Mouse (Mus musculus) embryonic facial prominence, embryonic 10.5 days (tissue): ENCODE data around the gene Ahnak2. TPM values are rescaled to one million over a fixed set of nuclear protein-coding genes. Genes with fewer than 3 reads are reported as not detected.

Experiments used
- DNase-seq: peaks from one replicate; pipeline ENCODE4 v3.0.0-alpha.2; 2017; ENCODE audit warnings: low spot score
- H3K27ac ChIP-seq: fragments of 300-500 bp; sonication (generic); replicated peaks from 2 replicates; pipeline ENCODE4 v1.5.1; 2016; ENCODE audit warnings: mild to moderate bottlenecking
- H3K27me3 ChIP-seq: fragments of 300-500 bp; sonication (generic); replicated peaks from 2 replicates; pipeline ENCODE4 v1.6.1; 2016; ENCODE audit warnings: low read depth, mild to moderate bottlenecking; ENCODE audit not compliant: poor library complexity, severe bottlenecking
- H3K36me3 ChIP-seq: fragments of 300-500 bp; sonication (generic); replicated peaks from 2 replicates; pipeline ENCODE4 v1.6.1; 2016; ENCODE audit warnings: mild to moderate bottlenecking, moderate library complexity
- H3K4me1 ChIP-seq: fragments of 300-500 bp; sonication (generic); 2 replicates; pipeline ENCODE4 v1.6.1; 2016
- H3K4me3 ChIP-seq: fragments of 300-500 bp; sonication (generic); 2 replicates; pipeline ENCODE4 v1.5.1; 2016; ENCODE audit warnings: mild to moderate bottlenecking, moderate library complexity
- H3K9me3 ChIP-seq: fragments of 300-500 bp; sonication (generic); 2 replicates; pipeline ENCODE4 v1.6.1; 2016; ENCODE audit warnings: mild to moderate bottlenecking
- whole genome bisulfite sequencing: fragments of 180-500 bp; shearing (Covaris S2); methylation state at CpG from one replicate; pipeline ENCODE4 v1.1.7; 2016; 5-methylcytosine and 5-hydroxymethylcytosine counted together
- polyA plus RNA-seq: library from polyadenylated mRNA; unstranded; fragments of >200 nt; fragmentation: Nextera tagmentation; extraction: Ambion mirVana; gene quantifications from 2 replicates; pipeline ENCODE4 v1.2.1, GENCODE M21; 2016

Gene Ahnak2
- polyA plus RNA-seq, 1 experiment from 2014 or later = 0.20 TPM

DNA sequence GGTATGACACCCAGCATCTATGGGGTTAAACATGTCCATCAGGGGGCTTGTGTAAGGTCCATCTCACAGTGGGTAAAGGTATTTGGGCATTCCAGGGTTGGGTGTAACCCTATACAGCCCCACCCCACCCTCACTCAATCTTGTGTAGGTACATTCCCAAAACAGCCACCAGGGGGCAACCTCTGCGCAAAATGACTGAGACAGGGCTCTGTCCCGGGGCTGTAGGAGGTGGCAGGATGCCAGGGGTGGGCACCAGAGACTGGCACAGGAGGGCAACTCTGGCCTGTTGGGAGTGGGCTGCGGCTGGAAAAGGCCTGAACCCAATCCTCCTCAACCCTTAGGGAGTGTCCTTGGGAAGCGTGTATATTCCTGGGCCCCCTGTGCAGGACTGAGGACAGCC, 2.0 kb downstream of the Ahnak2 start:
- peaks cover 50% of the 10 kb centered on the region for H3K4me1 ChIP-seq
- peak; percentile 78 for DNase-seq
- H3K27ac ChIP-seq = no peak overlapping the region
- H3K27me3 ChIP-seq = peaks cover 71% of the 10 kb centered on the region
- no peak overlapping the region for H3K4me3 ChIP-seq
- H3K9me3 ChIP-seq = no peaks in the 10 kb centered on the region
- H3K36me3 ChIP-seq = no peaks in the 10 kb centered on the region
- WGBS = 10% methylated on average over 4 of the region's 4 CpGs

DNA sequence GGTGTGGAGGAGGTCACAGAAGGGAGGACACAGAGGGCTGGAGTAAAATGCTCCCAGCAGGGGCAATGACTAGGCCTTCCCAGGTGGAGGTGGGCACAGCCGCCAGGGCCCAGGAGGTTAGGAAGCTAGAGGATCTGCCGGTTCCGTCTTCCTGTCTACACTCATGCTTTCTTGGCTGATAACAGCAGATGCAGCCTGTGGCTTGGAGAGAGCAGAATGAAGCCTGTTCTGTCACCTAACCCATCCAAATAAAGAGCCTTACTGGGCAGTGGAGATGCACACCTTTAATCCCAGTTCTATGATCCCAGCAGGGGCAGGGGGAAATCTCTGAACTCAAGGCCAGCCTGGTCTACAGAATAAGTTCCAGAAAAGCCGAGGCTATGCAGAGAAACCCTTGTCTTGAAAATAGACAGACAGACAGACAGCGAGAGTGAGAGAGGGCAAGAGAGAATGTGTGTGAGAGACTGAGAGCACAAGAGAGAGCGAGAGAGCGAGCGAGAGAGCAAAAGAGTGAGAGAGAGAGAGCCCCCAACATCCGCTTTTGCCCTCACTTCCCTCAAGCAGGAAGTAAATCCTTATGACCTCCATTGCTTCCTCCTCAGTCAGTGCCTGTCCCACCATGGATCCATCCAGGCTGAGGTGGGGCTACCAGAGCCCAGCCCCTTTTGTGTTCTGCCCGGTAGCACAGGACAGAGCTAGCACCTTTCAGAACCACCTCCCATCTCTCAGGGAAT, 3.1 kb downstream of the Ahnak2 start:
- H3K27me3 ChIP-seq = peaks cover 71% of the 10 kb centered on the region
- no peaks in the 10 kb centered on the region for H3K9me3 ChIP-seq
- H3K36me3 ChIP-seq = no peaks in the 10 kb centered on the region
- no peak for DNase-seq
- peaks cover 58% of the 10 kb centered on the region for H3K4me1 ChIP-seq
- H3K27ac ChIP-seq = no peak overlapping the region
- 80% methylated on average over 10 of the region's 10 CpGs for WGBS
- no peak overlapping the region for H3K4me3 ChIP-seq

DNA sequence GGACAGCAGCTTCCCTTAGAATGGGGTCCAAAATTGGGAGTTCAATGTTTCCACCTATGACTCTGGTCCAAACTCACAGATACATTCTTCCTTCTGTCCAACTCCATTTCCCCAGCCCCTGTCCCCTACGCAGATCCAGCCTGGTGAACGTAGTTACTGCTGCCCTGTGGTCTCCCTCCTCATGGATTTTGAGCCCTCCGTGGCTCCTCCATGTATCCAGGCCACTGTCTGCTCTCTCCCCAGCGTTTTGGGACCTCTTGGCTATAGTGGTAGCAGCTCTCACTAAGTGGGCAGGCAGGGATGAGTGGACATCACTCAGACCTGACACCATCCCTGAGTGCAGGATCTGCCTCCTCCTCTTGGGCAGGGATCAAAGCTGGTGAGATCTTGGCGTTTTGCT, 3.7 kb downstream of the Ahnak2 start:
- Histone ChIP-seq H3K4me1 (peaks cover 65% of the 10 kb centered on the region), H3K36me3 (no peaks in the 10 kb centered on the region), H3K4me3 (no peak overlapping the region), H3K27me3 (peaks cover 71% of the 10 kb centered on the region), H3K27ac (no peak overlapping the region), H3K9me3 (no peaks in the 10 kb centered on the region)
- no peak for DNase-seq
- 78% methylated on average over 5 of the region's 5 CpGs for WGBS

DNA sequence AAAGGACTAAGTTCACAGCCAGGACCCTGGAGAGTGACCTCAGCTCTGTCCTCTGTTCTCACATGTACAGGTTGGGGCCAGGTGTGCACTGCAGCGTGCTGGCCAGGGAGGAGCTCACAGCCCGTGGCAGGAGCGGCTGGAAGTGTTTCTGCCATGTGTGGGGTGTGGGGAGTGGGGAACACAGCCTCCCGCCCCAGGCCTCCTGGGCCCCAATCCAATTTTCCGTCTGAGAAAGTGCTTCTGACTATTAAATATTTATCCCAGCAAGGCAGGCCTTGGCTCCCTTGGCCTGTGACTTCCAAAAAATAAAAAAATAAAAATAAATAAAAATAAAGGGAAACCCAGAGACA, 4.2 kb downstream of the Ahnak2 start:
- Histone ChIP-seq H3K4me1 (peaks cover 68% of the 10 kb centered on the region), H3K36me3 (no peaks in the 10 kb centered on the region), H3K27me3 (peaks cover 70% of the 10 kb centered on the region), H3K9me3 (no peaks in the 10 kb centered on the region), H3K4me3 (no peak overlapping the region), H3K27ac (no peak overlapping the region)
- 54% methylated on average over 5 of the region's 5 CpGs for WGBS
- no peak for DNase-seq

DNA sequence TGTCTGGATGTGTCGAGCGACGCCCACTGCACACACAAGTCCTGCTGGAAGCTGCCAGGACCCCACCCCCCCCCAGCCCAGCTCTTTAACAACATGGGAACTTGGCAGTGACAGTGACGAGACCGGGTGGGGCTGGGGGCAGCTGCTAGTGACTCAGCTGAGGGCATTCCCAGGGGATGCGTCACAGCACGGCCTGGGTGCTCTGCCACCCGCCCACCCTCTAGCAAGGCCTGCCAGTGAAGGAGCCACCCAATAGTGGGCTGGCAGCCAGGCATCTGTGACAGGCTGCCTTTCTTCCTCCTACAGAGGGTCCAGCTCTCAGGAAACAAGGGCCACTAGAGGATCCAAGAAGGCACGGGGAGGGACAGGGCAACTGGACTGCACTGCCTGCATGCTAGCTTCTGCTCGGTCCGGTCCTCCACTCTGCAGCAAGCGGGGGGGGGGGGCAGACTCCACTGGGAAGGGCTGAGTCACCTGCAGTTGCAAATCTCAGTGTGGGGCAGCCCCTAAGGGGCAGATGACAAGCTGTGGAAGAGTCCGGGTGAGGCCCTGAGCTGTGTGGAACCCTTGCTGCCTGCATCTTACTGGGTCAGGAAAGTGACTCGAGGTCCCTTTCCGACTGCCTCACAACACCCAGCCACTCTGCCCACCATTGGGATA, 4.7 kb downstream of the Ahnak2 start:
- Histone ChIP-seq H3K4me1 (peaks cover 63% of the 10 kb centered on the region), H3K9me3 (no peaks in the 10 kb centered on the region), H3K36me3 (no peaks in the 10 kb centered on the region), H3K27me3 (peaks cover 65% of the 10 kb centered on the region), H3K27ac (no peak overlapping the region), H3K4me3 (no peak overlapping the region)
- no peak for DNase-seq
- WGBS = 70% methylated on average over 15 of the region's 15 CpGs

DNA sequence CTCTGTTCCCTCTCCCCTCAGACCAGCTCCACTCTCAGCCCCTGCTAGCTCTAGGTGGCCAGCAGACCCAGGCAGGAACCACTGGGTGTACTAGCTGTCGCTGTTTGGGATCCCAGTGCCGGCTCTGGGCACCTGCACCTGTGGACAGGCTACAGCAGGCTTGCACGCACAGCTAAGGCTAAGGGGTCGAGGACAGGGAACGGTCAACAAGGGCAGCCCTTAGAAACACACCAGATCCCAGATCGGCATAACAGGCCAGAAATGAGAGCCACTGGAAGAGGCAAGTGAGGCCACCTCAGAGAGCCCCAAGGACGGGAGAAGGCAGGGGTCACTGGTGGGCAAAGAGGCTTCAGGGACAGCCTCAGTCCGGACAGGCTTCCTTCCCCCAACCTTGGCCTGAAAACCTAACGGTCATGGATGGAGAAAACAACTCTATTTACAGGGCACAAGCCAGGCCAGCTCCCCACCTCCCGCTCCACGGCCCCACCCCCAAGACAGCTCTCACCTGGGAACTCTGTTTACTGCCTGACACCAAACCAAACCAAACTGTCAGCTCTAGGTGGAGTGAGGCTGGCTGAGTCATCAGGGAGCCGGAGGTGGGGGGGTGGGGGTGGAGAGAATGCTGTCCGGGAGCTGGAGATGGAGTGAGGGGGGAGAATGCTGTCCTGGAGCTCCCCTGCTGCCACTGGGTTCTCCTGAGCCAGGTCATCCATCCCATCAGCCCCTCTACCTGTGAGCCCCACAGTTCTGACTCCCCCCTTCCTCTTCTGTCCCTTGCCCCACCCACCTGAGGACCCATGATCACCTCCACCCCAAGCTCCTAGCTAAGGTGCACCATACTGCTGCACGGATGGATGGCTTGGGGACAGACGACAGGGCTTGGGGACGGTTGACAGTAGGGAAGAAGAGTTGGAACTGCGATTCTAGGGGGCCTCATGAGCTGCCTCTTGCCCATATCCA, 5.6 kb downstream of the Ahnak2 start:
- no peak for DNase-seq
- Histone ChIP-seq H3K9me3 (no peaks in the 10 kb centered on the region), H3K36me3 (no peaks in the 10 kb centered on the region), H3K4me3 (no peak overlapping the region), H3K27me3 (peaks cover 56% of the 10 kb centered on the region), H3K27ac (no peak overlapping the region), H3K4me1 (peaks cover 53% of the 10 kb centered on the region)
- 56% methylated on average over 17 of the region's 17 CpGs for WGBS

DNA sequence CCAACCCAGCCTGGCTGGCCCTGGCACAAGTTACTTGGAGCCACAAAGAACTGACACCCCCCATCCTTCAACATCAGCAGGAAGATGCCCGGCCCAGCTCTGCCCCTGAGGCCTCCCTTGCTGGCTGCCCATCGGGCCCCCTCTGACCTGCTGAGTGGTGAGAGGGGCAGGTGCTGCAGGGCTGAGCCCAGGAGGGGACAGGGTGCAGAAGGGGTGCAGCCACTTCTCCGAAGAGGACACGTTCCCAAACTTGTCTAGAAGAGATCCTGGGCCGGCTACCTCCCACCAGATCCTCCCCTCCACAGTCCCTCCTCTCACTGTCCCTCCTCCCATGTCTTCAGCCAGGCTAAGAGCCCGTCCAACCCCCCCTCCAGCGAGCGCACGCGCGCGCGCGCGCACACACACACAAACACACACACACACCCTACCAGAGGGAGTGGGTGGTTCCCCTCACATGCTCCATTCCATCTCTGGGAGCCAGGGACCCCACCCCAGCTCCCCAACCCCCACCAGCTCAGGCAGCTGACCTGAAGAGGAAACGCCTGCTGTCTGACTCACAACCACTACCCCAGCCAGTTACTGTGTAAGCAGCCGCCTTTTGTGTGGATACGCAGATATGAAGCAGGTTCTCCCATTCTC, 6.9 kb downstream of the Ahnak2 start:
- H3K27ac ChIP-seq = no peak overlapping the region
- H3K36me3 ChIP-seq = no peaks in the 10 kb centered on the region
- no peaks in the 10 kb centered on the region for H3K9me3 ChIP-seq
- WGBS = 68% methylated on average over 18 of the region's 18 CpGs
- no peak overlapping the region for H3K4me3 ChIP-seq
- DNase-seq = no peak
- peaks cover 43% of the 10 kb centered on the region for H3K27me3 ChIP-seq
- H3K4me1 ChIP-seq = peaks cover 44% of the 10 kb centered on the region

DNA sequence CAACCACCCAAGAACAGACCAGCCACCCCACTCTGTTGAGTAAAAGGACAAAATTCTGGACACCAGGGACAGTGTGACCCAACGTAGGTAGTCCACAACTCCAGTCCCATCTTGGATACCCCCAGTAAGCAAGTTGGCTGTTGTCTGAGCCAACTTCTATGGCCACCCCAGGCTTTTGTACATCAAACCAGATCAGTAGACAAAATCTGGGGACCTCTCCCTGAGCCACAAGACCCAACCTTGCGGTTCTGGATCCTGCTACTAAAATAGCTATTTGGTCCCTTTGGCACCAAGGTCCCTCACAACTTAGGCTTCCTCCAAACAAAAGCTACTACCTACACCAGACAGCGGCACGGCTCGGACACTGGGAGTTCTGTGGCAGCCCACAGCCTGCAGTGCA, 7.5 kb downstream of the Ahnak2 start:
- H3K4me3 ChIP-seq = no peak overlapping the region
- WGBS = 82% methylated on average over 5 of the region's 5 CpGs
- no peaks in the 10 kb centered on the region for H3K9me3 ChIP-seq
- peaks cover 39% of the 10 kb centered on the region for H3K27me3 ChIP-seq
- no peak for DNase-seq
- H3K27ac ChIP-seq = no peak overlapping the region
- peaks cover 43% of the 10 kb centered on the region for H3K4me1 ChIP-seq
- H3K36me3 ChIP-seq = no peaks in the 10 kb centered on the region

DNA sequence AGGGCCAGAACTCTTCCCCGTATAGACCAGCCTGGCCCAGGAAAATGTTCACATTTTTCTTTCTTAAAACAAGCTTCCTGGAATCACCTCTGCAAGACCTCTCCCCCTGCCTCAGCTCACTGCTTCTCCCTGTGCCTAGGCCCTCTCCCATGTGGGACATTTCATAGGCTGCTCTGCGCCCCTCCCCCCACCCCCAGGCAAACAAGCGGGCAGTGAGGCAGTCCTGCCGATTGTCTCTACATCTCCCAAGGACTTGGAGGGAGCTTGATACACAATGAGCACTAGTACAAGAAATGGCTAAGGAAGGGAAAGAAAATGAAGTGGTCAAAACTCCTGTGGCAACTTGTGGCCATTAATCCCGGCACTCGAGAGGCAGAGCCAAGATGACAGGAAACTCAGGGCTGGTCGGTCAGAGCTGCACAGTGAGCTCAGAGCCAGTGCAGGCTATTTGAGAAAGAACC, 8.1 kb downstream of the Ahnak2 start:
- Histone ChIP-seq H3K27ac (peak overlapping the region; percentile 45; the same call in 1 of the 2 replicates), H3K27me3 (peaks cover 35% of the 10 kb centered on the region), H3K4me3 (no peak overlapping the region), H3K9me3 (no peaks in the 10 kb centered on the region), H3K36me3 (no peaks in the 10 kb centered on the region), H3K4me1 (peaks cover 43% of the 10 kb centered on the region)
- DNase-seq = peak; percentile 36
- WGBS = 27% methylated on average over 7 of the region's 7 CpGs

DNA sequence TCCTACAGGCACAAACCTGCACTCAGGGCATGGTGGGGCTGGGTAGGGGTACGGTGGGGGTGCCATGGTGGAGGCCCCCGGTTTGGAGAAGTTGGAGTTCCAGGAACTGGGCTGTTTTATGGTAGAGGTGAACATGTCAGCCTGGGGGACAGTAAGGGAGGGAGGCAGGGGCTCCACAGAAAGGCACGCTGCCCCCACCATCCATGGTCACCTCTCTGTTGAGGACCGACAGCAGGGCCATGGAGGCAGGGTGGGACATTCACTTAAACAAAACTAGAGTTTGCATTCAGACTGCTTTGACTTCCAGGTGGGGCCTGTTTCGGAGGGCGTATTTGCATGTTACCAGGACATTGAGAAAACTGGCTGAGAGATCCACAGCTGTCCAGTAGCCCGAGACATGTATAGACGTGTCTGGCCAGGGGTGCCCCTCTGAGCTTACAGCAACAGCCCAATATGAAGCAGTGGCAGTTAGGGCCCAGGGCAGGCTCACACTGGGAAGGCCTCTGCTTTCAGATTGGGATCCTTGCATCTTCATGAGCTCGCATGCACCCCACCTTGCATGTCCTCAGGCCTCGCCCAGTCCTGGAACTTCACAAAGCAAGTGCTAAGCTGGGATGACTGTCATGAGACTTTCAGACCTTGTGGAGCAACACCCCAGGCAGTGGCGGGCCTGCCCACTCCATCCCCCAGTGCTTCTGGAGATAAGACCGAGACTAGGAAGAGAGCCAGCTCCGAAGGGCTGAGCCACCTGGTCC, 8.7 kb downstream of the Ahnak2 start:
- 72% methylated on average over 13 of the region's 13 CpGs for WGBS
- peak overlapping the region; percentile 45; the same call in 1 of the 2 replicates for H3K27ac ChIP-seq
- H3K36me3 ChIP-seq = no peaks in the 10 kb centered on the region
- no peak for DNase-seq
- H3K9me3 ChIP-seq = no peaks in the 10 kb centered on the region
- H3K4me3 ChIP-seq = no peak overlapping the region
- H3K27me3 ChIP-seq = peaks cover 29% of the 10 kb centered on the region
- H3K4me1 ChIP-seq = peaks cover 43% of the 10 kb centered on the region

DNA sequence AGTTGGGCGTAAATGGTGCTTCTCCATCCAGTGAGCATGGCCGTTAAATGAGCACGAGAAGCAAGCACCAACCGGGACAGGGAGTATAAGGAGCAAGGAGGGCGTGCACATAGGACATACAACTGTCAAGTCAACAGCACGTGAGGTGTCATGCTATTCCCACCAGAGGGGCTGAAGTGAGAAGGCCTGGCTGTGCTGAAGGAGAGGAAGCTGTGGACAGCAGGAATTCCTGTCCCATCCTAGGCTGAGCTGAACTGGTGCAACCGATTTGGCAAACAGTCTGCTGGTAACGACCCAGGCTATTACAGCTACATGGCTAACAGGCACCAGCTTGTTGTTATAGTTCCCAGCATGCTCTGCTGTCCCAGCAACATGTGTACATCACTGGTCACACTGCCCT, 11.4 kb downstream of the Ahnak2 start:
- Histone ChIP-seq H3K9me3 (no peaks in the 10 kb centered on the region), H3K27me3 (peaks cover 6% of the 10 kb centered on the region; the same call in 1 of the 2 replicates), H3K36me3 (no peaks in the 10 kb centered on the region), H3K4me3 (no peak overlapping the region), H3K4me1 (peaks cover 25% of the 10 kb centered on the region), H3K27ac (no peak overlapping the region)
- DNase-seq = no peak
- WGBS = 81% methylated on average over 8 of the region's 8 CpGs
